Mouse (Mus musculus) C2C12 (cell line): ENCODE measurements at regions not wholly inside any gene's neighbourhood (a gene's known extent, or its start where the extent isn't known, plus 50 kb on each side); places are given as distances from the start of the nearest gene placed in this dataset.
"Not testable (repeated sequence)": the region's sequence is repeated elsewhere in the genome, so short reads cannot be mapped to it uniquely, and the experiment has no call there.

Experiments
- CEBPB ChIP-seq: IDR thresholded peaks from one replicate; pipeline ENCODE4 v1.6.1; 2011; ENCODE audit warnings: low read depth, mild to moderate bottlenecking, control low read depth, moderate library complexity
- CTCF ChIP-seq: IDR thresholded peaks from one replicate; pipeline ENCODE4 v1.5.1; 2011; ENCODE audit not compliant: control insufficient read depth, insufficient read depth, insufficient read length
- MYOD1 ChIP-seq: IDR thresholded peaks from one replicate; pipeline ENCODE4 v1.6.1; 2011; ENCODE audit warnings: low read depth; ENCODE audit not compliant: control insufficient read depth, insufficient read length
- MYOG ChIP-seq: IDR thresholded peaks from one replicate; pipeline ENCODE4 v1.6.1; 2011; ENCODE audit not compliant: control insufficient read depth, insufficient read length; ENCODE audit errors: extremely low read depth
- USF1 ChIP-seq: IDR thresholded peaks from one replicate; pipeline ENCODE4 v1.6.1; 2011; ENCODE audit warnings: low read depth, mild to moderate bottlenecking, control low read depth, moderate library complexity

DNA sequence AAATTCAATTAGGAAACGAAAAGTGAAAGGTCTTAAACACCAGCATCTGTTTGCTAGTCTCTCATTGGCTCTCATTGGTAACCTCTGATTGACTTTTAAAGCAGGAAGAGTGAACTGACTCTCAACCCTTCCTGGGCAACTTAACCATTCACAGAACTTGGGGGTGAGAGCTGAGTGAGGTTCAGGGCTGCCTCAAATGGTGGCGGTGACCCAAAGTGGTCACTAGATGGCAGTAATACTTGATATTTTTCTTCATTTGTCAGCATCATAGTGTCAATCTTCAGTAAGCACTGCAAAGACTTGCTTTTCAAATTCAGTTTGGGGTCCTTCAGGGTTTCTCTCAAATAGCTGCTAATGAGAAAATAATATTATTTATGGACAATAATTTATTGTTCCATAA lies 211.6 kb downstream of the Rab10 start:
- TF ChIP-seq USF1, CTCF, CEBPB, MYOG, MYOD1: not testable (repeated sequence)
